Mouse (Mus musculus) hindbrain, embryonic 11.5 days (tissue): ENCODE results near the gene Creb3. TPM values are rescaled to one million over a fixed set of nuclear protein-coding genes. Genes with fewer than 3 reads are reported as not detected.

Experiments
- ATAC-seq: fragments of 200-750 bp; cut with Nextera tagmentation; 2 replicates; pipeline ENCODE4 v1.8.0; 2017; ENCODE audit warnings: mild to moderate bottlenecking, moderate TSS enrichment, moderate library complexity; ENCODE audit not compliant: low FRiP score
- DNase-seq: peaks from one replicate; pipeline ENCODE4 v3.0.0-alpha.2; 2015; ENCODE audit warnings: low spot score
- H3K27ac ChIP-seq: fragments of 300-500 bp; sonication (generic); 2 replicates; pipeline ENCODE4 v1.5.1; 2014; ENCODE audit warnings: mild to moderate bottlenecking, low read depth, low read length
- H3K27me3 ChIP-seq: fragments of 300-500 bp; sonication (generic); 2 replicates; pipeline ENCODE4 v1.6.1; 2014; ENCODE audit warnings: mild to moderate bottlenecking, low read length, moderate library complexity, mixed read lengths; ENCODE audit not compliant: control insufficient read depth, insufficient read depth
- H3K36me3 ChIP-seq: fragments of 300-500 bp; sonication (generic); 2 replicates; pipeline ENCODE4 v1.6.1; 2014; ENCODE audit warnings: mild to moderate bottlenecking, low read length, moderate library complexity, mixed read lengths; ENCODE audit not compliant: control insufficient read depth, insufficient read depth
- H3K4me1 ChIP-seq: fragments of 300-500 bp; sonication (generic); replicated peaks from 2 replicates; pipeline ENCODE4 v1.6.1; 2014; ENCODE audit warnings: low read length, mixed read lengths; ENCODE audit not compliant: control insufficient read depth, insufficient read depth
- H3K4me2 ChIP-seq: fragments of 300-500 bp; sonication (generic); replicated peaks from 2 replicates; pipeline ENCODE4 v1.6.1; 2014; ENCODE audit warnings: mild to moderate bottlenecking, low read depth, low read length
- H3K4me3 ChIP-seq: fragments of 300-500 bp; sonication (generic); 2 replicates; pipeline ENCODE4 v1.5.1; 2014; ENCODE audit warnings: low read depth, low read length
- H3K9ac ChIP-seq: fragments of 300-500 bp; sonication (generic); 2 replicates; pipeline ENCODE4 v1.6.1; 2014; ENCODE audit warnings: low read depth, low read length
- H3K9me3 ChIP-seq: fragments of 300-500 bp; sonication (generic); 2 replicates; pipeline ENCODE4 v1.6.1; 2016; ENCODE audit warnings: low read length; ENCODE audit not compliant: control insufficient read depth
- WGBS: fragments of 180-500 bp; shearing (Covaris S2); extraction: QIAGEN DNeasy Blood & Tissue Kit; methylation state at CpG from one replicate; pipeline ENCODE4 v1.1.7; 2014; 5-methylcytosine and 5-hydroxymethylcytosine counted together
- polyA plus RNA-seq: library from polyadenylated mRNA; unstranded; fragments of >200 nt; fragmentation: Nextera tagmentation; extraction: Ambion mirVana; gene quantifications from 2 replicates; pipeline ENCODE4 v1.2.1, GENCODE M21; 2014

Gene Creb3
- polyA plus RNA-seq, 1 experiment from 2014 or later, result 60.3 TPM

DNA sequence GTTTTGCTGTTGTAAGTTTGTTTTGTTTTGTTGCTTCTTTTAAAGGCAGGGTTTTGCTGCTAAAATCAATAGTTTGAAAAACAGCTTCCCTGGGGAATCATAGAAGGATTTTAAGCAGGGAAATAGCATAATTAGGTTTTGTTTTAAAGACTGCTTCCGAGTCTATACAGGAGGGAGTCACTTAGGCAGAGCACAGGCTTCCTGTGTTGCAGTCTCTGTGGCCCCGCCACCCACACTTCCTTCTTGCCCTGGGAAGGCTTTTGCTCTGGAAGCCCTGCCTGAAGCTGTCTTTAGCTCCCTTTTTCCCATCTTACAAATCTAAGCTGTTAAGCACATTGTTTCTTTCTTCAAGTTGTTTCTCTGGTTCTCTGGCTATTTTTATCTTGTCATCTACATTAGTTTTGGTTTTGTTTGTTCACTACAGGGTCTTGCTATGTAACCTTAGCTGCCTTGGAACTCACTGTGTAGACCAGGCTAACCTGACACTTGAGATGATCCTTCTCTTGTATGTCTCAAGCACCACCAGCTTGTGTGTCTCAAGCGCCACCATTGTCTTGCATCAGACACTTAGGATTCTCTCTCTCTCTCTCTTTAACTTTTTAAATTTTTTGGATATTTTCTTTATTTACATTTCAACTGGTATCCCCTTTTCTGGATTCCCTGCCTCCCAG, 51.1 kb downstream of the Creb3 start:
- Histone ChIP-seq H3K9me3 (no peaks in the 10 kb centered on the region), H3K4me1 (no peaks in the 10 kb centered on the region)
- ATAC-seq, result no peak

More for the DNA sequence above, 51.1 kb downstream of the Creb3 start:
- no peak overlapping the region for H3K9ac ChIP-seq
- H3K27me3 ChIP-seq, result no peaks in the 10 kb centered on the region
- H3K4me2 ChIP-seq, result no peak overlapping the region
- no peak overlapping the region for H3K27ac ChIP-seq
- 69% methylated on average over 3 of the region's 3 CpGs for WGBS
- H3K36me3 ChIP-seq, result no peaks in the 10 kb centered on the region
- no peak overlapping the region for H3K4me3 ChIP-seq
- DNase-seq, result no peak

Other genes with a start within 250 kb of the Creb3 start
- gene Rusc2, start 180.4 kb upstream of the Creb3 start, polyA plus RNA-seq, result 15.8 and 19.1 TPM in 2 replicates
- 0.26 and 0.70 TPM in 2 replicates for gene Fam166b, start 133.2 kb upstream of the Creb3 start, polyA plus RNA-seq
- gene Tesk1, start 120.4 kb upstream of the Creb3 start, polyA plus RNA-seq, result 9.1 and 10.1 TPM in 2 replicates
- 3.0 and 3.7 TPM in 2 replicates for gene Cd72, start 107.7 kb upstream of the Creb3 start, polyA plus RNA-seq
- gene Sit1, start 78.6 kb upstream of the Creb3 start, polyA plus RNA-seq, result not detected in 2 replicates
- 49.1 and 55.4 TPM in 2 replicates for gene Ccdc107, start 69.4 kb upstream of the Creb3 start, polyA plus RNA-seq
- 34.8 and 37.6 TPM in 2 replicates for gene Arhgef39, start 62.6 kb upstream of the Creb3 start, polyA plus RNA-seq
- 0.64 and 0.79 TPM in 2 replicates for gene Car9, start 55.4 kb upstream of the Creb3 start, polyA plus RNA-seq
- 63.7 and 67.2 TPM in 2 replicates for gene Tpm2, start 38.6 kb upstream of the Creb3 start, polyA plus RNA-seq
- 49.7 and 60.4 TPM in 2 replicates for gene Tln1, start 359 bp downstream of the Creb3 start, polyA plus RNA-seq
- 26.5 and 41.1 TPM in 2 replicates for gene Rgp1, start 16.4 kb downstream of the Creb3 start, polyA plus RNA-seq
- 25.4 and 27.4 TPM in 2 replicates for gene Gba2, start 16.5 kb downstream of the Creb3 start, polyA plus RNA-seq
- gene Msmp, start 22.2 kb downstream of the Creb3 start, polyA plus RNA-seq, result 0.56 and 1.1 TPM in 2 replicates
- gene Npr2, start 69.6 kb downstream of the Creb3 start, polyA plus RNA-seq, result 19.9 and 25.5 TPM in 2 replicates
- 5.7 and 6.5 TPM in 2 replicates for gene Spag8, start 91.3 kb downstream of the Creb3 start, polyA plus RNA-seq
- 69.9 and 70.2 TPM in 2 replicates for gene Hint2, start 94.1 kb downstream of the Creb3 start, polyA plus RNA-seq
- gene Tmem8b, start 106.6 kb downstream of the Creb3 start, polyA plus RNA-seq, result 5.7 and 7.2 TPM in 2 replicates
- gene Fam221b, start 106.8 kb downstream of the Creb3 start, polyA plus RNA-seq, result 2.2 and 2.4 TPM in 2 replicates
- not detected in 2 replicates for gene Olfr70, start 138.5 kb downstream of the Creb3 start, polyA plus RNA-seq
- not detected in 2 replicates for gene Olfr71, start 147.9 kb downstream of the Creb3 start, polyA plus RNA-seq
- gene Hrct1, start 164.9 kb downstream of the Creb3 start, polyA plus RNA-seq, result 0.17 and 0.19 TPM in 2 replicates
- gene Spaar, start 167.7 kb downstream of the Creb3 start, polyA plus RNA-seq, result 0.06 TPM in 1 of 2 replicates, not detected in the other
- gene Olfr159, start 208.7 kb downstream of the Creb3 start, polyA plus RNA-seq, result not detected in 2 replicates